Mouse (Mus musculus) frontal cortex, adult (tissue): ENCODE measurements around the gene Selenow.

Experiments
- ATAC-seq: cut with Nextera tagmentation; 2 replicates; pipeline ENCODE4 v1.9.2; 2017; ENCODE audit warnings: mild to moderate bottlenecking, moderate library complexity, mixed read lengths; ENCODE audit not compliant: low TSS enrichment

Gene Selenow

DNA sequence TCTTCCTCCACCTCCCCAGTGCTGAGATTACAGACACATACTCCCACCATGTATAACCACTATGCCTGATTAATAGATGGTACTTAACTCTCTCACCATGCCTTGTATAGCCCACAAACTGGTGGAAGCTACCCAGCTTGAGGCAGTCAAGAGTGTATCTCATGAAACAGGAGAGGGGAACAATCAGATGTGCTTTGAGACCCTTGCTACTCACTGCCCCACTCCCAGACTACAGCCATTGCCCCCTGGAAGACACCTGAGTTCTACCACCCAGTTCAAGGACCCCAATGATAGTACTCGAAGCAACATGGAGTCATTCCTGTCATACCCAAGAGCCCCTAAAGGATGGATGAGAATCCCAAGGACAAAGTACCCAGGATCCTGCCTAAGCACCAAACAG lies 15.6 kb downstream of the Selenow start:
- no peak for ATAC-seq

DNA sequence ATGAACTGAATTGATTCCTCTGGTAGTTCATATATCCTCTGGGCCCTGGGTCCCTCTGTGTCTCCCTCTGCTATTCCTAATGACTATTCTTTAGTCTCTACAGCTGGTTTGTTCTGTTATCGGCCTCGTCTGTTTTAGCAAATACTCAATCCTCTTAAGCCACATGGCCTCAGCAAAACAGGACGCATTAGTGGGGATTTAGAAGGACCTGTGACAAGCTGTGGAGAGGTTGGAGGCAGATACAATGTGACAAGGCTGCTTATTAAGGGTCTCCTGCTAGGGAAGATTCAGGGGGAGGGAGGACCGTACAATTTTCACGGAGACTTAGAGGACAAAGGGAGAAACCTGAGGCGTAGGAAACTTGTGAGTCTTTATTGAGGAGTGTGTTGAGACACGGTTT lies 16.3 kb downstream of the Selenow start:
- no peak for ATAC-seq

DNA sequence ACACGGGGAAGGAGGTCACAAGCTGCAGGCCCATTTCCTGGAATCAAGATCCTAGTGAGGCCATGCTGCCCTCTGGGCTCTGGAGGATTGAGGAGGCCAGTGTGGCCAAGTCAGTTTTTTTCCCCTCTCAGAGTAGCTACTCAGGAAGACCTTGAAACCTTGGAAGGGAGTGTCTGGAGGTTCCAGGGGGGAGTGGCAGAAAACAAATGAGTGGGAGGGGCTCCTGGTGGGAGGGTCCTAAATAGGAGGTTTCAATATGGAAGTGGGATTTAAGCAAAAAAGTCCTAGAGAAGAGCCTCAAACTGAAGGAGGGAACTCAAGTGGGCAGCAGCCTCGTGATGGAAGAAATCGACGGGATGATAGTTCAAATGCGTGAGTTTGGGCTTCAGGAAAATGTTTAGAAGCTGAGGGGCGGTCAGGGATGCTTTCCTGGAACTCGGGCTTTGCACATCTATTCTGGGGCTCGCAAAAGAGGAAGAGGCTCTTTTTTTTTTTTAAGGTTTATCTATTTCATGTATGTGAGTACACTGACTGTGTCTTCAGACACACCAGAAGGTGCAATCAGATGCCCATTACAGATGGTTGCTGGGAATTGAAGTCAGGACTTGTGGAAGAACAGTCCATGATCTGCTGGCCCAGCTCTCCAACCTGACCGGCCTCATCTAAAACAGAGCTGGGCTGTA lies 20.7 kb downstream of the Selenow start:
- no peak for ATAC-seq

DNA sequence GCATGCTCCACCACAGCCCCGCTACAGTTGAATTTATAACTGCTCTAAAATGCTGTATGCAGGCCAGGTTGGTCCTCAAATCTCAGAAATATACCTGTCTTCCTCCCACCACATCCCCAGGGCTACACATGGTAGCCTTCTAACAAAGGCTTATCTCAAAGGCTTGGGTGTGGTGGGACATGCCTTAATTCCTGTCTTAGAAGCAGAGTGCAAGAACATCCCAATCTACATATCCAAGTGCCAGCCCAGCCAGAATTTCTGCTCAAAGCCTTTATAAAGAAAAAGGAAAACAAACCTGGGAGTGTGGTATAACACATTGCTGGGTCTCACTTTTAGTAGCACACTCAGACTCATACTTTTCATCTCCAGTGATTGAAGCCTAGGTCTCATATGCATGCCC lies 28.0 kb downstream of the Selenow start:
- no peak for ATAC-seq

DNA sequence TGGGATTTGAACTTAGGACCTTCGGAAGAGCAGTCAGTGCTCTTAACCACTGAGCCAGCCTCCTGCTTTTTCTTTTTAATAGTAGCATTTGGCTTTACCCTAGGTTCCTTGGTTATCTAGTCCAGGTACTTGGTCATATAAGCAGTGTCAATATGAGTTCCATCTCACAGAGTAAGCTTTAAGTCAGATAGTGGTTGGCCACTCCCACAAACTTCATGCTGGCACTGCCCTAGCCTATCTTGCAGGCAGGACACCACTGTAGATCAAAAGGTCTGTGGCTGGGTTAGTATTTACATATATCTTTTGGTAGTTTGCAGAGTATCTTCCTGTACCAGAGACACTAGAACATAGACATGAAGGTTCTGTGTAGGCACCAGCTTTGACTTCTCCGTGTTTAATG lies 38.1 kb downstream of the Selenow start:
- ATAC-seq: no peak

DNA sequence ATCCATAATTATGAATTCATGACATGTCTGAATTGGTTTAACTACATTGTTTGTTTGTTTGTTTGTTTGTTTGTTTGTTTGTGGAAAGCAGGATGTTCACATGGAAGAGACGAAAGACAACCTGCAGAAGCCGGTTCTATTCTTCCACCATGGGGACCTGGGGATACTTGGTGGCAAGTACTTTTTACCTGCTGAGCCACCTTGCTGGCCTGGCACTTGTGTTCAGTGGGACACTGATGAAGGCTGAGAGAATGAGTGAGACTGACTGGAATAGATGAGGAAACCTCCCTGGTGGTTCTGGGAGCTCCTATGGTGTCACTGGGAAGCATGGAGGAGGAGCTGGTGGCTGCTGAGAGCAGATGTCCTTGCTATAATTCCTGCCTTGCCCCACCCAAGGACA lies 39.9 kb downstream of the Selenow start, which contains the start of gene Crxos:
Gene Crxos, plus strand, starts transcription at position 301 of the 400 bp plus-strand sequence.
- ATAC-seq: no peak

DNA sequence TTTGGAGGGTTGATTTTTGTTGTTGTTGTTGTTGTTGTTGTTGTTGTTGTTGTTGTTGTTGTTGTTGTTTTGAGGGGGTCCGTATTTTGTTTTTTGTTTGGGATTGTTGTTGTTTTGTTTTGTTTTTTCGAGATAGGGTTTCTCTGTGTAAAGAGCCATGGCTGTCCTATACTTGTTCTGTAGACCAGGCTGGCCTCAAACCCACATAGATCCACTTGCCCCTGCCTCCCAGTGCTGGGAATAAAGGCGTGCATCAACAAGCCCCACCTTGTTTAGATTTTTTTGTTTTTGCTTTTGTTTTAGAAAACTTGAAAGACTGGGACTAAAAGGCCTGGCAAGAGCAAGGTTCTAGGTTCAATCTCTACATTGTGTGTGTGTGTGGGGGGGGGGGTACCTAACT lies 40.4 kb downstream of the Selenow start:
- no peak for ATAC-seq

DNA sequence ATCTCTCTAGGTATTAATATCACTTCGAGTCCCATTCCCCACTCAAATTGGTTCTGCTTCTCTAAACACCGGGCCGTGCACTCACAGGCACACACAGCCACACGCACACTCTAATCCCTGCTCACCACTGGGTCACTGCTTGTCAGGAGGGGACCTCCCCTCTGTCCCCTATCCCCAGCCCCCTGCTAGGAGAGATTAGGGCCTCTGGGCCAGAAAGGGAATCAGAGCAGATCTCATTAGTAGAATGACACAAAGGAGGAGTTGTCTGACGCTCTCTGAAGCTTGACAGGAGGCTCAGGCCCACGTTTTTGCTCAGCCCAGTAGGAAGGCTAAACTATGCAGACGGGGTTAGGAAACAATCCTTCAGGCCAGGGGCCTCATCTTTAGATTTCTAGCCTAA lies 40.8 kb downstream of the Selenow start:
- ATAC-seq: no peak

DNA sequence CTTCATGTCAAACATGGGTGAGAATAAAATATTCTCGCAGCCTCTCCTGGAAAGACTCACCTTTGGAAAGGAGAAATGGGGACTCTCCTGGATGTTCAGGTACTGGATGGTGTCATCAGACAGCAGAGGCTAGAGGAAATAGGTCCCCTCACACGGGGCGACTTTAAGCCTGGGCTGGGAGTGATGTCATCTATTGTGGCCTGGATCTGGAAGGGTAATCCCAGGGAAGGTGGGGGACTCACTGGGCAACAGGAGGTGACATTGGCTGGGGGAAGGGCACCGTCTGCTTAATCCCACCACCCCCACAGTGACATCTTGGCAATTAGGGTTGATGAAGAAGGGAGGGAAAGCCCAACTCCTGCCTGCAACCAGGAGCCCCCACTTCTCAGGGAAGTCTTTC lies 42.4 kb downstream of the Selenow start, which contains the start of gene Crx:
Gene Crx, minus strand, starts transcription at position 213 of the 400 bp plus-strand sequence.
- no peak for ATAC-seq
